Comparison of ENCODE assay signal across 8 mouse cellular contexts in genomic region chr17:16900791-16901190, GRCm38 (mm10).
DNase-seq lines count a peak whose midpoint lies in the region; ATAC-seq and TF ChIP-seq lines count a peak whose summit lies in the region.

No protein-coding gene starts in this region.

- H3K27ac ChIP-seq in layer of hippocampus, adult 2 months = no peak overlapping the region

- peak; percentile 5 to 75 for DNase-seq in frontal cortex, adult 2 months (ENCODE audit: extremely low spot score in 1 of 2, low spot score in 1 of 2)
- DNase-seq in urinary bladder, postnatal 25 days (ENCODE audit: low spot score) = peak; percentile 24
- no peak for DNase-seq in urinary bladder, adult 2 months (ENCODE audit: low spot score)
- DNase-seq in embryo, embryonic 11.5 days (ENCODE audit: low read depth, low spot score) = peak; percentile 19
- DNase-seq in layer of hippocampus, adult 2 months (ENCODE audit: low spot score in 2 of 2) = peak; percentile 42 to 80
- peak; percentile 49 for DNase-seq in mesoderm, embryonic 11.5 days (ENCODE audit: low read depth, low spot score)

- ATAC-seq in frontal cortex, adult (ENCODE audit: low TSS enrichment) = no peak
- no peak for ATAC-seq in megakaryocyte-erythroid progenitor cell, adult 5-6 weeks (replicated peaks; ENCODE audit: low FRiP score, low TSS enrichment, poor library complexity, severe bottlenecking)

- H3K4me3 ChIP-seq in layer of hippocampus, adult 2 months = no peak overlapping the region

- TF ChIP-seq CTCF in layer of hippocampus, adult 2 months (conservative IDR thresholded peaks at IDR 0.05) = peak; percentile 95
